Mouse (Mus musculus) lung, embryonic 15.5 days (tissue): ENCODE results near the gene Gm16485. TPM values are rescaled to one million over a fixed set of nuclear protein-coding genes. Genes with fewer than 3 reads are reported as not detected.

ENCODE experiments used
- ATAC-seq: fragments of 200-750 bp; cut with Nextera tagmentation; 2 replicates; pipeline ENCODE4 v1.8.0; 2017; ENCODE audit warnings: moderate number of reproducible peaks, borderline replicate concordance; ENCODE audit not compliant: low FRiP score, low TSS enrichment; ENCODE audit errors: extremely low read depth
- H3K27ac ChIP-seq: fragments of 300-500 bp; sonication (generic); 2 replicates; pipeline ENCODE4 v1.5.1; 2015; ENCODE audit warnings: moderate library complexity, mild to moderate bottlenecking, inconsistent platforms
- H3K27me3 ChIP-seq: fragments of 300-500 bp; sonication (generic); 2 replicates; pipeline ENCODE4 v1.6.1; 2015; ENCODE audit warnings: inconsistent platforms
- H3K36me3 ChIP-seq: fragments of 300-500 bp; sonication (generic); 2 replicates; pipeline ENCODE4 v1.6.1; 2015; ENCODE audit warnings: inconsistent platforms
- H3K4me1 ChIP-seq: fragments of 300-500 bp; sonication (generic); 2 replicates; pipeline ENCODE4 v1.6.1; 2015; ENCODE audit warnings: inconsistent platforms
- H3K4me2 ChIP-seq: fragments of 300-500 bp; sonication (generic); 2 replicates; pipeline ENCODE4 v1.6.1; 2015; ENCODE audit warnings: inconsistent platforms, mild to moderate bottlenecking, moderate library complexity
- H3K4me3 ChIP-seq: fragments of 300-500 bp; sonication (generic); 2 replicates; pipeline ENCODE4 v1.5.1; 2015; ENCODE audit warnings: mild to moderate bottlenecking, inconsistent platforms
- H3K9ac ChIP-seq: fragments of 300-500 bp; sonication (generic); 2 replicates; pipeline ENCODE4 v1.6.1; 2015; ENCODE audit warnings: inconsistent platforms
- H3K9me3 ChIP-seq: fragments of 300-500 bp; sonication (generic); 2 replicates; pipeline ENCODE4 v1.6.1; 2016; ENCODE audit warnings: inconsistent platforms
- WGBS: fragments of 180-500 bp; shearing (Covaris S2); methylation state at CpG from one replicate; pipeline ENCODE4 v1.1.7; 2015; 5-methylcytosine and 5-hydroxymethylcytosine counted together
- polyA plus RNA-seq: library from polyadenylated mRNA; unstranded; fragments of >200 nt; fragmentation: Nextera tagmentation; extraction: Ambion mirVana; gene quantifications from 2 replicates; pipeline ENCODE4 v1.2.1, GENCODE M21; 2015

Gene Gm16485
- 0.05 and 0.06 TPM in 2 replicates for polyA plus RNA-seq

DNA sequence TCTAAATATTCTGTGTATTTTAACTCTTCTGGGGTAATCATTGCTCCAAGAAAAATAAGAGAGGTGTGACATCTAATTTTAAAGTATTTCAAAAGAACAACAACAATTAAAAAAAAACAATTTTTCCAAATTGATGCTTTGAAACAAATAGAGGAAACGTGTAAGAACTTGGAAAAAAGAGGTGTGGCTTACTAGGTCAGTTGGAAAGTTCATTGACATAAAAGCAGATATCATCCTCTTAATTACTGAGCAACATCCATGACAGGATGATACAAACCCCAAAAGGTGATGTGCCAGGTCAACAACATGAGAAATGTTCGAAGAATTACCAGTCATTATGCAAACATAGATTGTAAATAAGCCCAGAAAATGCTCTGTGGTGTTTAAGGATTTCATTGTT, at the start of gene Gm16485:
TSS of gene Gm16485 (plus strand) at position 301 of the 400 bp plus-strand sequence.
- ATAC-seq: no peak
- Histone ChIP-seq H3K9ac (no peak within 1 kb of the TSS), H3K4me3 (no peak within 1 kb of the TSS), H3K4me1 (no peaks in the 10 kb centered on the region), H3K4me2 (no peak within 1 kb of the TSS), H3K9me3 (no peaks in the 10 kb centered on the region), H3K27ac (no peak within 1 kb of the TSS), H3K36me3 (no peaks in the 10 kb centered on the region), H3K27me3 (no peaks in the 10 kb centered on the region)
- WGBS: 48% methylated on average over 2 of the region's 2 CpGs

DNA sequence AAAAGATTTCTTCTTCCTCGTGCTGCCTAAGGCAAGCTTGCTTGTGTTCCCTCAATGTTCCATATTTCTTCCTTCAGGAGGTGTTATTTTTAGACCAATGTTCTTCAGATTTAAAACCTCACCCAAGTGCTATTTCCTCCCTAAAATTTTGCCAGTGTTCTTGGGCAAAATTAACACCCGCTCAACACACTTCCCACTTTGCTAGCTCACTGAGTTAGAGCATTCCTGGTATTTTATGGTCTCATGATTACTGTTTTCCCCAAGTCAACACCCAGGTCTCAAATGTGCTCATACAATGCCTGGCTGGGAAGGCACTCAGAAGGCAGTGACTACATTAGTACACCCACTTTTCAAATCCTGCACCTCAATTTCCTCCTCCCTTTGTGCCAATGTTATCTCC, 44.0 kb upstream of the Gm16485 start:
- no peak overlapping the region for H3K9ac ChIP-seq
- no peak for ATAC-seq
- no peaks in the 10 kb centered on the region for H3K27me3 ChIP-seq
- no peak overlapping the region for H3K27ac ChIP-seq
- no peaks in the 10 kb centered on the region for H3K4me1 ChIP-seq
- 77% methylated on average over 2 of the region's 2 CpGs for WGBS
- no peaks in the 10 kb centered on the region for H3K36me3 ChIP-seq
- H3K4me2 ChIP-seq: no peak overlapping the region
- H3K9me3 ChIP-seq: no peaks in the 10 kb centered on the region
- H3K4me3 ChIP-seq: no peak overlapping the region

DNA sequence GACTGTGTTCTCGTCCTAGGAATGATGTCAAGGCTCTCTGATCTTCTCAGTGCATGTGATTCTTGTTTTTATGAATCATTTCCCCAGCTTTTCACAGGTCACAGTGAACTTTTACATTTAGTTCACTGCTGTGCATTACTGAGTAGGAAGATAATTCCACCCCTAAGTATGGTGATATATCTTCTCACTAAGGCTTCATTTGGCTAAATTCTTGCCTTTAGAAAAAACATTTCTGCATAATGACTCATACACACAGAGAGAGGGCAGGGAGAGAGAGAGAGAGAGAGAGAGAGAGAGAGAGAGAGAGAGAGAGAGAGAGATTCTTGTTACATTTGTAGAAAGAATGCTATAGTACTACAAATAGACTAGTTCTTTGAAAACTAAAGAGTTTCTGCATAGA, 33.8 kb upstream of the Gm16485 start:
- ATAC-seq: no peak
- H3K4me2 ChIP-seq: no peak overlapping the region
- whole genome bisulfite sequencing: 19% methylated on average over 1 of the region's 1 CpGs

DNA sequence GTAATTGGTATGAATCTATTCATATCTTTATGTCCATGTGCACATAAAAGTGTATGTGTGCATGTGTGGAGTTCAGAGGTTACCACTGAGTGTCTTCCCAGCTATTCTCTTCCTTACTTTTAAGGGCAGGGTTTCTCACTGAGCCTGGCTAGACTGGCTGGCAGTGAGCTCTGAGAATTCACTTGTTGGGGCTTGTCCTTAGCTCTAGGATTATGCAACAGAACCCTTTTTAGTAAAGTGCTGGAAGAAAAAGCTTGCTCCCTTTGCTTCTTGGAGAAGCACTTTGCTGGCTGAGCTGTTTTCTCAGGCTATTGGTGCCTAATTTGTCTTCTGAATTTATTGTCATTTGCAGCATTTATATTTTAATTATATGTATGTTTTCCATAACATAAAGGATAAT, 18.3 kb upstream of the Gm16485 start:
- ATAC-seq: no peak
- Histone ChIP-seq H3K27me3 (no peaks in the 10 kb centered on the region), H3K27ac (no peak overlapping the region), H3K4me3 (no peak overlapping the region), H3K4me2 (no peak overlapping the region), H3K9me3 (no peaks in the 10 kb centered on the region), H3K9ac (no peak overlapping the region), H3K4me1 (no peaks in the 10 kb centered on the region), H3K36me3 (no peaks in the 10 kb centered on the region)

More for the DNA sequence above, 33.8 kb upstream of the Gm16485 start:
- H3K27ac ChIP-seq: no peak overlapping the region
- H3K36me3 ChIP-seq: no peaks in the 10 kb centered on the region
- no peaks in the 10 kb centered on the region for H3K4me1 ChIP-seq
- no peak overlapping the region for H3K4me3 ChIP-seq
- no peak overlapping the region for H3K9ac ChIP-seq
- no peaks in the 10 kb centered on the region for H3K27me3 ChIP-seq
- H3K9me3 ChIP-seq: no peaks in the 10 kb centered on the region

- Histone ChIP-seq H3K36me3 (no peaks in the 10 kb centered on the region), H3K9me3 (no peaks in the 10 kb centered on the region), H3K4me1 (no peaks in the 10 kb centered on the region), H3K4me2 (no peak overlapping the region), H3K27ac (no peak overlapping the region), H3K9ac (no peak overlapping the region), H3K27me3 (no peaks in the 10 kb centered on the region), H3K4me3 (no peak overlapping the region)
- no peak for ATAC-seq
- WGBS: 54% methylated on average over 8 of the region's 8 CpGs
Observed at GRCm38 (mm10) chr9:8964512-8965133, 7.0 kb upstream of the Gm16485 start.

- 32% methylated on average over 7 of the region's 7 CpGs for WGBS
- Histone ChIP-seq H3K27ac (no peak overlapping the region), H3K27me3 (no peaks in the 10 kb centered on the region), H3K36me3 (no peaks in the 10 kb centered on the region), H3K9ac (no peak overlapping the region), H3K4me3 (no peak overlapping the region), H3K4me2 (no peak overlapping the region), H3K9me3 (no peaks in the 10 kb centered on the region), H3K4me1 (no peaks in the 10 kb centered on the region)
- ATAC-seq: peak; percentile 39; the same call in 1 of the 2 replicates
Observed at GRCm38 (mm10) chr9:8970240-8970639, 1.4 kb upstream of the Gm16485 start.

- 46% methylated on average over 2 of the region's 2 CpGs for WGBS
- Histone ChIP-seq H3K4me1 (no peaks in the 10 kb centered on the region), H3K27me3 (no peaks in the 10 kb centered on the region), H3K9ac (no peak overlapping the region), H3K4me2 (no peak overlapping the region), H3K4me3 (no peak overlapping the region), H3K27ac (no peak overlapping the region), H3K9me3 (no peaks in the 10 kb centered on the region), H3K36me3 (no peaks in the 10 kb centered on the region)
- no peak for ATAC-seq
Observed at GRCm38 (mm10) chr9:8977775-8978174, 6.2 kb downstream of the Gm16485 start.

DNA sequence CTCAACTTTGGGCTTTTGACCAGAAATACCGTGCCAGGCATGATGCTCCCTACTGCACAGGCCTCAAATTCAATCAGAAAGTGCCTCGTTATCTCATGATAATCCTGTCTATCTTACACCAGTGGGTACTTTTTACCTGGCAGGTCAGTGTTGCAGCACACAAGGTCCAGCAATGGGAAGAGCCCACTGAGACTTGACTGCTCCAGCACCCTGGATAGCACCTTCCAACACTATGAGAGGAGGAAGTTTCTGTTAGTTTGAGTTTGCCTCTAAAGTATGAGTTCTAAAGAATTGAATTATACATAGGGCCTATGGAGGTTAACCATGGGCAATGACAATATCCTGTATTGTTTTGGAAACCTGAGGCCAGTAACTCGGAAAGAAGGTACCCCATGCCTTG, 10.7 kb downstream of the Gm16485 start:
- 73% methylated on average over 3 of the region's 3 CpGs for WGBS

GRCm38 (mm10) chr9:8996494-8996893, 24.9 kb downstream of the Gm16485 start:
- ATAC-seq: no peak
- Histone ChIP-seq H3K4me2 (no peak overlapping the region), H3K9ac (no peak overlapping the region), H3K27ac (no peak overlapping the region), H3K27me3 (no peaks in the 10 kb centered on the region), H3K9me3 (no peaks in the 10 kb centered on the region), H3K36me3 (peaks cover 11% of the 10 kb centered on the region; the same call in 1 of the 2 replicates), H3K4me1 (no peaks in the 10 kb centered on the region), H3K4me3 (no peak overlapping the region)
- 61% methylated on average over 2 of the region's 2 CpGs for WGBS

More for the DNA sequence above, 10.7 kb downstream of the Gm16485 start:
- Histone ChIP-seq H3K27ac (no peak overlapping the region), H3K4me1 (no peaks in the 10 kb centered on the region), H3K4me2 (no peak overlapping the region), H3K36me3 (no peaks in the 10 kb centered on the region), H3K27me3 (no peaks in the 10 kb centered on the region), H3K9me3 (no peaks in the 10 kb centered on the region), H3K9ac (no peak overlapping the region), H3K4me3 (no peak overlapping the region)
- no peak for ATAC-seq

DNA sequence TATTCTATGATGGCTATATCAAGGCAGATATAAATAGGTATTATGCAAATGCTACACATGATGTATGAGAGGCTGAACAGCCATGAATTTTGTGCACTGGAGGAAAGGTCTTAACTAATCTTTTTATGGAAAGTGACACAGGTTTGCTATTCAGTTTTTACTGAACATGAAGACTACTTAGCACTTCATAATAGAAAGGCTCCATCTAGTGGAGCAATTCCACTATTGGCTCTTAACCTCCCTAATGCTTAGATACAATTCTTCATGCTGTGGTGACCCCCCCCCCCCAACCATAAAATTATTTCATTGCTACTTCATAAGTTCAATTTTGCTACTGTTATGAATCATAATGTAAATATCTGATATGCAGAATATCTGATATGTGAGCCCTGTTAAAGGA, 29.6 kb downstream of the Gm16485 start:
- no peak overlapping the region for H3K27ac ChIP-seq
- 0 out of 2 replicates have a peak, but pooled peaks cover 7% of the 10 kb centered on the region for H3K36me3 ChIP-seq
- H3K4me2 ChIP-seq: no peak overlapping the region
- no peak for ATAC-seq
- no peaks in the 10 kb centered on the region for H3K4me1 ChIP-seq
- H3K27me3 ChIP-seq: no peaks in the 10 kb centered on the region
- H3K4me3 ChIP-seq: no peak overlapping the region
- H3K9me3 ChIP-seq: no peaks in the 10 kb centered on the region
- H3K9ac ChIP-seq: no peak overlapping the region

DNA sequence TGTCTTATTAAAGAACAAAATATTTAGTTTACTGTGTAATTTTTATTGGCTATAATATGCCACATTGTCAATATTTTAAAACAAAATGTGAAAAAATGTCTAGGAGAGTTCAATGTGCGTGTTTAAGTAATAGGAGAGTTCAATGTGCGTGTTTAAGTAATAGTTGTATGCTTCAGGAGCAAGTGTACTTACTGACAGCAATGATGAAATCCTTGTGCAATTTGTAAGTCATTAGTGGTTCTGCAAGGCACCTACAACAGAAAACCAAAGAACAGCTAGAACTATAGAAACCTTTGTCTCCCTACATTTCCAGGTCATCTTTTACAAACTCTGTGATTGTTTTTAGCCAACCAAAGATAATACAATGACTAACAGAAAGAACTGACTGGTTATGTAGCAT, 43.5 kb downstream of the Gm16485 start:
- H3K27ac ChIP-seq: no peak overlapping the region
- no peaks in the 10 kb centered on the region for H3K4me1 ChIP-seq
- no peaks in the 10 kb centered on the region for H3K27me3 ChIP-seq
- no peak overlapping the region for H3K4me3 ChIP-seq
- no peaks in the 10 kb centered on the region for H3K9me3 ChIP-seq
- H3K4me2 ChIP-seq: no peak overlapping the region
- no peak for ATAC-seq
- 93% methylated on average over 2 of the region's 2 CpGs for WGBS
- H3K36me3 ChIP-seq: 0 out of 2 replicates have a peak, but pooled peaks cover 10% of the 10 kb centered on the region
- no peak overlapping the region for H3K9ac ChIP-seq
